Mouse (Mus musculus) midbrain, postnatal 0 days (tissue): Measurements from ENCODE around the gene Dnah11. TPM values are rescaled to one million over a fixed set of nuclear protein-coding genes. Genes with fewer than 3 reads are reported as not detected.
A peak's percentile ranks its signal among the peaks of the same experiment; 100 is the strongest.
"Not testable (repeated sequence)": the region's sequence is repeated elsewhere in the genome, so short reads cannot be mapped to it uniquely, and the experiment has no call there.

Experiments used
- ATAC-seq: fragments of 200-750 bp; cut with Nextera tagmentation; 2 replicates; pipeline ENCODE4 v1.8.0; 2017; ENCODE audit warnings: moderate number of reproducible peaks, mild to moderate bottlenecking, moderate TSS enrichment, moderate library complexity; ENCODE audit not compliant: low FRiP score
- DNase-seq: peaks from one replicate; pipeline ENCODE4 v3.0.0-alpha.2; 2015; ENCODE audit warnings: low spot score
- H3K27ac ChIP-seq: fragments of 300-500 bp; sonication (generic); 2 replicates; pipeline ENCODE4 v1.5.1; 2014; ENCODE audit warnings: low read depth, mild to moderate bottlenecking, low read length, mixed read lengths
- H3K27me3 ChIP-seq: fragments of 300-500 bp; sonication (generic); 2 replicates; pipeline ENCODE4 v1.6.1; 2014; ENCODE audit warnings: low read length, control low read depth, mixed read lengths; ENCODE audit not compliant: insufficient read depth
- H3K36me3 ChIP-seq: fragments of 300-500 bp; sonication (generic); 2 replicates; pipeline ENCODE4 v1.6.1; 2014; ENCODE audit warnings: low read length, control low read depth, mixed read lengths; ENCODE audit not compliant: insufficient read depth
- H3K4me1 ChIP-seq: fragments of 300-500 bp; sonication (generic); 2 replicates; pipeline ENCODE4 v1.6.1; 2014; ENCODE audit warnings: mild to moderate bottlenecking, control low read depth, antibody characterized with exemption, low read length, mixed read lengths; ENCODE audit not compliant: insufficient read depth
- H3K4me2 ChIP-seq: fragments of 300-500 bp; sonication (generic); 2 replicates; pipeline ENCODE4 v1.6.1; 2014; ENCODE audit warnings: low read depth, mild to moderate bottlenecking, low read length, mixed read lengths; ENCODE audit not compliant: poor library complexity, severe bottlenecking
- H3K4me3 ChIP-seq: fragments of 300-500 bp; sonication (generic); 2 replicates; pipeline ENCODE4 v1.5.1; 2014; ENCODE audit warnings: low read depth, mild to moderate bottlenecking, low read length, moderate library complexity
- H3K9ac ChIP-seq: fragments of 300-500 bp; sonication (generic); replicated peaks from 2 replicates; pipeline ENCODE4 v1.6.1; 2014; ENCODE audit warnings: mild to moderate bottlenecking, low read length, moderate library complexity, mixed read lengths; ENCODE audit not compliant: poor library complexity, severe bottlenecking
- H3K9me3 ChIP-seq: fragments of 300-500 bp; sonication (generic); 2 replicates; pipeline ENCODE4 v1.6.1; 2016; ENCODE audit warnings: low read length, control low read depth
- CTCF ChIP-seq: IDR thresholded peaks from 2 replicates; pipeline ENCODE4 v1.5.1; 2016; ENCODE audit warnings: antibody characterized with exemption, mild to moderate bottlenecking
- WGBS: fragments of 180-500 bp; shearing (Covaris S2); extraction: QIAGEN DNeasy Blood & Tissue Kit; methylation state at CpG from one replicate; pipeline ENCODE4 v1.1.7; 2014; 5-methylcytosine and 5-hydroxymethylcytosine counted together
- polyA plus RNA-seq: library from polyadenylated mRNA; unstranded; fragments of >200 nt; fragmentation: Nextera tagmentation; extraction: Ambion mirVana; gene quantifications from 2 replicates; pipeline ENCODE4 v1.2.1, GENCODE M21; 2015
- total RNA-seq: library from RNA; depleted of rRNA; stranded (reverse); fragments of >200 nt; gene quantifications from 2 replicates; pipeline ENCODE4 v1.2.3, GENCODE M21; 2014

Gene Dnah11
- total and polyA plus RNA-seq, 2 experiments from 2014 or later: 0.25 to 1.4 TPM

GRCm38 (mm10) chr12:117914613-117915245 lies 284.1 kb downstream of the Dnah11 start:
- H3K9me3 ChIP-seq: no peaks in the 10 kb centered on the region
- peak; percentile 6 for DNase-seq
- H3K36me3 ChIP-seq: no peaks in the 10 kb centered on the region
- H3K4me3 ChIP-seq: no peak overlapping the region
- no peaks in the 10 kb centered on the region for H3K27me3 ChIP-seq
- TF ChIP-seq CTCF: no peak
- WGBS: 22% methylated on average over 10 of the region's 10 CpGs
- H3K27ac ChIP-seq: no peak overlapping the region
- no peak overlapping the region for H3K4me2 ChIP-seq
- H3K9ac ChIP-seq: no peak overlapping the region
- H3K4me1 ChIP-seq: no peaks in the 10 kb centered on the region
- ATAC-seq: no peak

- Histone ChIP-seq H3K4me3 (no peak overlapping the region), H3K27me3 (no peaks in the 10 kb centered on the region), H3K36me3 (no peaks in the 10 kb centered on the region), H3K27ac (no peak overlapping the region), H3K4me2 (no peak overlapping the region), H3K9me3 (no peaks in the 10 kb centered on the region), H3K9ac (no peak overlapping the region), H3K4me1 (no peaks in the 10 kb centered on the region)
- no peak for TF ChIP-seq CTCF
- ATAC-seq (no peak), DNase-seq (no peak)
- WGBS: 91% methylated on average over 1 of the region's 1 CpGs
Observed at GRCm38 (mm10) chr12:117911396-117911795, 287.4 kb downstream of the Dnah11 start.

GRCm38 (mm10) chr12:117905232-117905840 lies 293.5 kb downstream of the Dnah11 start:
- not testable (repeated sequence) for ATAC-seq, H3K27ac ChIP-seq, H3K4me2 ChIP-seq, H3K27me3 ChIP-seq, H3K36me3 ChIP-seq, H3K9me3 ChIP-seq, H3K4me1 ChIP-seq, H3K9ac ChIP-seq, DNase-seq, H3K4me3 ChIP-seq
- WGBS: 85% methylated on average over 4 of the region's 4 CpGs

- ATAC-seq (no peak), DNase-seq (no peak)
- no peaks in the 10 kb centered on the region for H3K36me3 ChIP-seq
- H3K27me3 ChIP-seq: no peaks in the 10 kb centered on the region
- H3K4me2 ChIP-seq: no peak overlapping the region
- H3K9ac ChIP-seq: no peak overlapping the region
- H3K9me3 ChIP-seq: no peaks in the 10 kb centered on the region
- no peaks in the 10 kb centered on the region for H3K4me1 ChIP-seq
- WGBS: 91% methylated on average over 8 of the region's 8 CpGs
- TF ChIP-seq CTCF: no peak
- no peak overlapping the region for H3K4me3 ChIP-seq
- no peak overlapping the region for H3K27ac ChIP-seq
Observed at GRCm38 (mm10) chr12:117903671-117904070, 295.2 kb downstream of the Dnah11 start.

GRCm38 (mm10) chr12:117901352-117901751 lies 297.5 kb downstream of the Dnah11 start:
- not testable (repeated sequence) for H3K4me1 ChIP-seq, H3K4me2 ChIP-seq, H3K36me3 ChIP-seq, H3K9ac ChIP-seq, H3K27me3 ChIP-seq, H3K4me3 ChIP-seq, H3K27ac ChIP-seq, ATAC-seq, H3K9me3 ChIP-seq, DNase-seq
- WGBS: 32% methylated on average over 1 of the region's 4 CpGs

GRCm38 (mm10) chr12:117900798-117901197 lies 298.0 kb downstream of the Dnah11 start:
- H3K27me3 ChIP-seq, H3K36me3 ChIP-seq, H3K4me2 ChIP-seq, H3K9me3 ChIP-seq, H3K27ac ChIP-seq, H3K9ac ChIP-seq, H3K4me1 ChIP-seq, H3K4me3 ChIP-seq, DNase-seq, ATAC-seq: not testable (repeated sequence)
- no CpG with 5 or more reads among the region's 4 CpGs for WGBS
